Mouse (Mus musculus) G1E (cell line): Measurements from ENCODE around the gene Ppil4.

Source experiments
- CTCF ChIP-seq: IDR thresholded peaks from 2 replicates; pipeline ENCODE4 v1.5.1; 2012; ENCODE audit warnings: low read depth, low read length, inconsistent platforms, mixed read lengths
- GATA1 ChIP-seq: IDR thresholded peaks from 2 replicates; pipeline ENCODE4 v1.6.1; 2012; ENCODE audit warnings: borderline replicate concordance, low read length, inconsistent platforms, mixed read lengths
- POLR2AphosphoS5 ChIP-seq: IDR thresholded peaks from 2 replicates; pipeline ENCODE4 v1.6.1; 2012; ENCODE audit warnings: low read depth, low read length, inconsistent platforms; ENCODE audit not compliant: insufficient replicate concordance
- TAL1 ChIP-seq: conservative IDR thresholded peaks from 2 replicates; pipeline ENCODE4 v1.6.1; 2012; ENCODE audit warnings: low read depth, low read length, inconsistent platforms, mixed read lengths

DNA sequence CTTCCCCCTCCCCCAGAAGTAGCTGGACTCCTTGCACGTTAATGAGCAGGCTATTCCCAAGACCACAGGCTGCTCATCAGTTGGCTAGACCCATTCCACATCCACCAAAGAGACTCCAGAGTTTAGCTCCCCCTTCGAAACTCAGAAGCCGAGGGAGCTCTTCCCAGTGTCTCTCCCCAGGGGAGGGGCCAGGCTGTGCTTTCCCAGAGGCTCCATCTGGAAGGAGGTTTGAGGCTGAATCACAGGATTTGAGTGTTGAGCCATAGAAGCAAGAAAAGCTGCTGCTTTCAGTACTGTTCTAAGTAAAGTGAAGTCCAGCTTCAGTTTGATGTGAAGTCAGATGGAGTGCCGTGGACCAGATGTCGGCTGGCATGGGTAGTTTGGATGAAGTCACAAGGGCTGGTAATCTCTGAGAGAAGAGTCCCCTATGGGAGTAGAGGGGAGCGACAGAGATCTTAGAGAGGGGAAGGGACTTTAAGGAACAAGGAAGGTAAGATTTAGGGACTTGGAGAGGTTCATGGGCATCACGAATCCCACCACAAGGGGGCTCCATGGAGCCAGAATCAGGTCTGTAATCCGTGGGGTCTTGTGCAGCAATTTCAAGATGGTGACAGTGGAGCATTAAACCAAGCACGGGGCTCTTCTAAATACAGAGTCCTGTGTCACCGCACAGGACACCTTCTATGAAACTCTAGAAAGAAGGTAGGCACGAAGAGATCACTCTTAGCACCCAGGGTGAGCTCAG, 78.1 kb downstream of the Ppil4 start:
- TF ChIP-seq GATA1 (no peak), CTCF (peak; percentile 52; the same call in 1 of the 2 replicates), POLR2AphosphoS5 (no peak), TAL1 (no peak)
